Mouse (Mus musculus): ENCODE data around the gene Pcgf2. TPM values are rescaled to one million over a fixed set of nuclear protein-coding genes. Genes with fewer than 3 reads are reported as not detected.
A peak's percentile ranks its signal among the peaks of the same experiment; 100 is the strongest.

The Pcgf2 gene
- polyA plus RNA-seq, 1 experiment, result 29.2 TPM

GRCm38 (mm10) chr11:97744063-97744717 lies 43.9 kb upstream of the Pcgf2 start, which contains the start of gene Pip4k2b:
Pip4k2b (minus strand) TSS chr11:97744704.
- Histone ChIP-seq H3K36me3 (ENCODE audit: control insufficient read depth, insufficient read depth) (peaks cover 33% of the 10 kb centered on the region), H3K79me2 (ENCODE audit: control insufficient read depth, insufficient read depth) (peaks cover 53% of the 10 kb centered on the region), H3K79me3 (ENCODE audit: low read depth) (peaks cover 50% of the 10 kb centered on the region), H3K27me3 (ENCODE audit: control insufficient read depth, insufficient read depth, insufficient read length) (no peaks in the 10 kb centered on the region), H3K4me3 (ENCODE audit: insufficient read depth, poor library complexity, severe bottlenecking) (peak within 1 kb of the TSS; percentile 83), H3ac (ENCODE audit: control insufficient read depth, insufficient read length, low read depth) (peak within 1 kb of the TSS; percentile 93)
- no peak for TF ChIP-seq CTCF (IDR thresholded peaks at IDR 0.05; ENCODE audit: control insufficient read depth, insufficient read depth, insufficient read length)
- peak; percentile 69 for TF ChIP-seq MAX (IDR thresholded peaks at IDR 0.05)

GRCm38 (mm10) chr11:97743423-97743822 lies 43.1 kb upstream of the Pcgf2 start:
- H3K79me2 ChIP-seq (ENCODE audit: control insufficient read depth, insufficient read depth), result peaks cover 61% of the 10 kb centered on the region
- TF ChIP-seq CTCF (IDR thresholded peaks at IDR 0.05; ENCODE audit: control insufficient read depth, insufficient read depth, insufficient read length), result no peak
- TF ChIP-seq MYOD1 (IDR thresholded peaks at IDR 0.05; ENCODE audit: control insufficient read depth, insufficient read length, low read depth), result no peak
- no peak for TF ChIP-seq MAX (IDR thresholded peaks at IDR 0.05)
- no peak for TF ChIP-seq USF1 (IDR thresholded peaks at IDR 0.05; ENCODE audit: low read depth)
- no peak for TF ChIP-seq CEBPB (IDR thresholded peaks at IDR 0.05; ENCODE audit: low read depth)
- no peak for TF ChIP-seq FOSL1 (IDR thresholded peaks at IDR 0.05; ENCODE audit: insufficient read depth, low read length, poor library complexity, severe bottlenecking)
- TF ChIP-seq MYOG (IDR thresholded peaks at IDR 0.05; ENCODE audit: control insufficient read depth, extremely low read depth, insufficient read length), result no peak
- no peaks in the 10 kb centered on the region for H3K27me3 ChIP-seq (ENCODE audit: control insufficient read depth, insufficient read depth, insufficient read length)
- peaks cover 27% of the 10 kb centered on the region for H3K36me3 ChIP-seq (ENCODE audit: control insufficient read depth, insufficient read depth)
- peak overlapping the region; percentile 83 for H3K4me3 ChIP-seq (ENCODE audit: insufficient read depth, poor library complexity, severe bottlenecking)
- H3K79me3 ChIP-seq (ENCODE audit: low read depth), result peaks cover 57% of the 10 kb centered on the region
- peak overlapping the region; percentile 93 for H3ac ChIP-seq (ENCODE audit: control insufficient read depth, insufficient read length, low read depth)

- Histone ChIP-seq H3K27me3 (ENCODE audit: control insufficient read depth, insufficient read depth, insufficient read length) (no peaks in the 10 kb centered on the region), H3ac (ENCODE audit: control insufficient read depth, insufficient read length, low read depth) (no peak overlapping the region), H3K79me3 (ENCODE audit: low read depth) (peaks cover 59% of the 10 kb centered on the region), H3K4me3 (ENCODE audit: insufficient read depth, poor library complexity, severe bottlenecking) (no peak overlapping the region), H3K36me3 (ENCODE audit: control insufficient read depth, insufficient read depth) (peaks cover 18% of the 10 kb centered on the region), H3K79me2 (ENCODE audit: control insufficient read depth, insufficient read depth) (peaks cover 69% of the 10 kb centered on the region)
- TF ChIP-seq MAX (IDR thresholded peaks at IDR 0.05), result no peak
- no peak for TF ChIP-seq MYOD1 (IDR thresholded peaks at IDR 0.05; ENCODE audit: control insufficient read depth, insufficient read length, low read depth)
- no peak for TF ChIP-seq CTCF (IDR thresholded peaks at IDR 0.05; ENCODE audit: control insufficient read depth, insufficient read depth, insufficient read length)
- TF ChIP-seq USF1 (IDR thresholded peaks at IDR 0.05; ENCODE audit: low read depth), result no peak
- no peak for TF ChIP-seq MYOG (IDR thresholded peaks at IDR 0.05; ENCODE audit: control insufficient read depth, extremely low read depth, insufficient read length)
- no peak for TF ChIP-seq CEBPB (IDR thresholded peaks at IDR 0.05; ENCODE audit: low read depth)
- TF ChIP-seq FOSL1 (IDR thresholded peaks at IDR 0.05; ENCODE audit: insufficient read depth, low read length, poor library complexity, severe bottlenecking), result no peak
Observed at GRCm38 (mm10) chr11:97742591-97742990, 42.3 kb upstream of the Pcgf2 start.

DNA sequence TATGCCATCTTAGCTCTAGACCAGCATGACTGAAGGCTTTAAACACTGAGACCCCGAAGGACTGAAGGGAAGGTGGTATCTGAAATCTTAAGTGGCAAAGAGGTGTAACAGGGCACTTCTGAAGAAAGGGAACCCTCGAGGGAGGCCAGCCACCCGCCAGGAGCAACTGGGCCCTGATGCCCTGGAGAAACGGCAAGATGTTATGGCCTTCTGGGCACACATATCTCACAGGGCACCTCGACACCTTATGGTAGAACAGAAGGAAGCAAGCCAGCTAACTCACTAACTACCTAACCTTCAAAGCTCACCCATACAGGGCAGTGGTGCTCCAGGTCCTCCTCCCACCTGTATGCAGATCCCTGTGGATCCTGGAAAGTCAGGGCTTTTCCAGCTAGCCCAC lies 41.9 kb upstream of the Pcgf2 start:
- Histone ChIP-seq H3ac (ENCODE audit: control insufficient read depth, insufficient read length, low read depth) (no peak overlapping the region), H3K36me3 (ENCODE audit: control insufficient read depth, insufficient read depth) (peaks cover 14% of the 10 kb centered on the region), H3K79me3 (ENCODE audit: low read depth) (peaks cover 59% of the 10 kb centered on the region), H3K79me2 (ENCODE audit: control insufficient read depth, insufficient read depth) (peaks cover 74% of the 10 kb centered on the region), H3K4me3 (ENCODE audit: insufficient read depth, poor library complexity, severe bottlenecking) (no peak overlapping the region), H3K27me3 (ENCODE audit: control insufficient read depth, insufficient read depth, insufficient read length) (no peaks in the 10 kb centered on the region)
- TF ChIP-seq MYOG (IDR thresholded peaks at IDR 0.05; ENCODE audit: control insufficient read depth, extremely low read depth, insufficient read length), result no peak
- no peak for TF ChIP-seq CEBPB (IDR thresholded peaks at IDR 0.05; ENCODE audit: low read depth)
- no peak for TF ChIP-seq MAX (IDR thresholded peaks at IDR 0.05)
- TF ChIP-seq CTCF (IDR thresholded peaks at IDR 0.05; ENCODE audit: control insufficient read depth, insufficient read depth, insufficient read length), result no peak
- TF ChIP-seq USF1 (IDR thresholded peaks at IDR 0.05; ENCODE audit: low read depth), result no peak
- no peak for TF ChIP-seq FOSL1 (IDR thresholded peaks at IDR 0.05; ENCODE audit: insufficient read depth, low read length, poor library complexity, severe bottlenecking)
- TF ChIP-seq MYOD1 (IDR thresholded peaks at IDR 0.05; ENCODE audit: control insufficient read depth, insufficient read length, low read depth), result no peak

DNA sequence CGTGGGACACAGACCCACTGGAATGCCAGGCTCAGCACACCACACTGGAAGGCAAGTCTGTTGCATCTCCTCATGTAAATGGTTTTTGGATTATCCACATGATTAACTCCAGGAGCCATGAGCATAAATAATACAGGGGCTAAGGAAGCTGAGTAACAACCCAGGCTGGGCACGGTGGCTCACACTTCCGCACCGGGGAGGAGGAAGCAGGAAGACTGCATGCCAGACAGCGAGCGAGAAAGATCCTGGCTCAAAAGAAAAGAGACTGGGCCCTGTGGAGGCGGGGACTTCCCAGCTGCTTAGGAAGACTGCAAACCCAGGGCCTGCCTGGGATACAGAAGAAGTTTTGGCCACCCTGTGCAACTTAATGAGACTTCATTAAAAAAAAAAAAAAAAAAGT lies 39.9 kb upstream of the Pcgf2 start:
- TF ChIP-seq MYOD1 (IDR thresholded peaks at IDR 0.05; ENCODE audit: control insufficient read depth, insufficient read length, low read depth) (no peak), FOSL1 (IDR thresholded peaks at IDR 0.05; ENCODE audit: insufficient read depth, low read length, poor library complexity, severe bottlenecking) (no peak), CTCF (IDR thresholded peaks at IDR 0.05; ENCODE audit: control insufficient read depth, insufficient read depth, insufficient read length) (no peak), MAX (IDR thresholded peaks at IDR 0.05) (no peak), CEBPB (IDR thresholded peaks at IDR 0.05; ENCODE audit: low read depth) (no peak), MYOG (IDR thresholded peaks at IDR 0.05; ENCODE audit: control insufficient read depth, extremely low read depth, insufficient read length) (no peak), USF1 (IDR thresholded peaks at IDR 0.05; ENCODE audit: low read depth) (no peak)
- no peaks in the 10 kb centered on the region for H3K27me3 ChIP-seq (ENCODE audit: control insufficient read depth, insufficient read depth, insufficient read length)
- no peak overlapping the region for H3K4me3 ChIP-seq (ENCODE audit: insufficient read depth, poor library complexity, severe bottlenecking)
- peaks cover 71% of the 10 kb centered on the region for H3K79me3 ChIP-seq (ENCODE audit: low read depth)
- no peak overlapping the region for H3ac ChIP-seq (ENCODE audit: control insufficient read depth, insufficient read length, low read depth)
- peaks cover 3% of the 10 kb centered on the region for H3K36me3 ChIP-seq (ENCODE audit: control insufficient read depth, insufficient read depth)
- H3K79me2 ChIP-seq (ENCODE audit: control insufficient read depth, insufficient read depth), result peaks cover 93% of the 10 kb centered on the region

DNA sequence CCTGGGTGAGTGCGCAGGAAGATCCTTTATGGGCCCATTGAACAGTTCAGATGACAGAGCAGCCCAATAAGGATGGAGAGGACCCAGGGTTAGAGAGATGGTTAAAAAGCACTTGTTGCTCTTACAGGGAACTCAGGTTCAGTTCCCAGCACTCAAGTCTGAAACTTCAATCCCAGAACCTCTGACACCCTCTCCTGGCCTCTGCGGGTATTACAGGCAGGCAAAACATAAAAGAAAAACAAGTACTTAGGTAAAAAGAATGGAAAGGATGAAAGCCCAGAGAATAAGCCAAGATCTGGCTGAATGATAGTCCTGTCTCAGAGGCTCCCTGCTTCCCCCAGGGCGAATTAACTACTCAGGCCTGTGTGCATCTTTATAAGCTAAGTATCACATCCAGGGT lies 38.9 kb upstream of the Pcgf2 start:
- Histone ChIP-seq H3K4me3 (ENCODE audit: insufficient read depth, poor library complexity, severe bottlenecking) (no peak overlapping the region), H3K36me3 (ENCODE audit: control insufficient read depth, insufficient read depth) (peaks cover 3% of the 10 kb centered on the region), H3K27me3 (ENCODE audit: control insufficient read depth, insufficient read depth, insufficient read length) (no peaks in the 10 kb centered on the region), H3K79me3 (ENCODE audit: low read depth) (peaks cover 75% of the 10 kb centered on the region), H3K79me2 (ENCODE audit: control insufficient read depth, insufficient read depth) (peaks cover 99% of the 10 kb centered on the region), H3ac (ENCODE audit: control insufficient read depth, insufficient read length, low read depth) (no peak overlapping the region)
- TF ChIP-seq MYOG (IDR thresholded peaks at IDR 0.05; ENCODE audit: control insufficient read depth, extremely low read depth, insufficient read length) (no peak), MAX (IDR thresholded peaks at IDR 0.05) (no peak), USF1 (IDR thresholded peaks at IDR 0.05; ENCODE audit: low read depth) (no peak), MYOD1 (IDR thresholded peaks at IDR 0.05; ENCODE audit: control insufficient read depth, insufficient read length, low read depth) (no peak), CEBPB (IDR thresholded peaks at IDR 0.05; ENCODE audit: low read depth) (no peak)

Measured in C2C12 (cell line).